Mouse (Mus musculus) right cerebral cortex, adult 18-20 months (tissue): Measurements from ENCODE around the gene Kat6b.
"Not testable (repeated sequence)": the region's sequence is repeated elsewhere in the genome, so short reads cannot be mapped to it uniquely, and the experiment has no call there.

Source experiments
- DNase-seq: peaks from one replicate; pipeline ENCODE4 v3.0.0; 2022; ENCODE audit warnings: mixed read lengths

Kat6b gene

GRCm38 (mm10) chr14:21481231-21481630 is at the start of gene Kat6b:
TSS of gene Kat6b (plus strand) at chr14:21481434.
- DNase-seq: no peak

GRCm38 (mm10) chr14:21433415-21433814 is 47.8 kb upstream of the Kat6b start:
- DNase-seq: no peak

- DNase-seq: no peak
Measured at GRCm38 (mm10) chr14:21433995-21434394, 47.2 kb upstream of the Kat6b start.

- no peak for DNase-seq
Measured at GRCm38 (mm10) chr14:21434686-21435085, 46.5 kb upstream of the Kat6b start.

- no peak for DNase-seq
Measured at GRCm38 (mm10) chr14:21439785-21440184, 41.4 kb upstream of the Kat6b start.

- no peak for DNase-seq
Measured at GRCm38 (mm10) chr14:21440526-21440925, 40.7 kb upstream of the Kat6b start.

DNA sequence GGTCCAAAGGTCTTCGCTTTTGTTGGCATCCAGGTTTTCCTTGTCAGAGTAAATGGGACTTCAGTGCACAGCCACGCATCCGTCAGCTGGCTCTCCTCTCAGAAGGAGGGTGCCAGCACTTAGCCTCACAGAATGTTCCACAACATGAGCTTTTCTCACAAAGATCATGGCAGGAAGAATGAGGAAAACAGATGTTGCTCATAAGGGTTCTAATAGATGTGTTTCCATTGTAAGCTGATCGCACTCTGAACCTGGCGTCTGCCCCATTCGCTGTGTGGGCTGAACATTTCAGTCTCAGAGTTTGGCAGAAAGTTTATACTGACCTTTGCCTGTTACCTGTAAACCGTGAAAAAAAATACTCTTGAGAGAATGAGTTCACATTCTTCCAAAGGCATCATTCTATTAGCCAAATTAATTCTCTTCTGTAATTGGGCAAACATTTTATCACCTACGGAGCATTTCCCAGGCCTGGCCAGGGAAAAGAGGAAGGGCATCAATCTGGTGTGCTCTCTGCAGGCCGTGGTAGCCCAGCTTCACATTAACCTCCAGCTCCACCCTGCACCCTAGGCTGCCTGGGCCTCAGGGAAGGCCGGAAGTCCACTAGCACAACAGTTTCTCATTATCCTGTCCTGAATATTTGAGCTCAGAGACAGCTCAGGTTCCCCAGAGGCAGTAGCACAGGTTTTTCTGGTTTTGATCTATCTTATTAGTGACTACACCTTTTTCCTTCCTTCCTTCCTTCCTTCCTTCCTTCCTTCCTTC is 39.3 kb upstream of the Kat6b start:
- DNase-seq: no peak

- DNase-seq: no peak
Measured at GRCm38 (mm10) chr14:21452581-21452980, 28.7 kb upstream of the Kat6b start.

- DNase-seq: no peak
Measured at GRCm38 (mm10) chr14:21453896-21454295, 27.3 kb upstream of the Kat6b start.

DNA sequence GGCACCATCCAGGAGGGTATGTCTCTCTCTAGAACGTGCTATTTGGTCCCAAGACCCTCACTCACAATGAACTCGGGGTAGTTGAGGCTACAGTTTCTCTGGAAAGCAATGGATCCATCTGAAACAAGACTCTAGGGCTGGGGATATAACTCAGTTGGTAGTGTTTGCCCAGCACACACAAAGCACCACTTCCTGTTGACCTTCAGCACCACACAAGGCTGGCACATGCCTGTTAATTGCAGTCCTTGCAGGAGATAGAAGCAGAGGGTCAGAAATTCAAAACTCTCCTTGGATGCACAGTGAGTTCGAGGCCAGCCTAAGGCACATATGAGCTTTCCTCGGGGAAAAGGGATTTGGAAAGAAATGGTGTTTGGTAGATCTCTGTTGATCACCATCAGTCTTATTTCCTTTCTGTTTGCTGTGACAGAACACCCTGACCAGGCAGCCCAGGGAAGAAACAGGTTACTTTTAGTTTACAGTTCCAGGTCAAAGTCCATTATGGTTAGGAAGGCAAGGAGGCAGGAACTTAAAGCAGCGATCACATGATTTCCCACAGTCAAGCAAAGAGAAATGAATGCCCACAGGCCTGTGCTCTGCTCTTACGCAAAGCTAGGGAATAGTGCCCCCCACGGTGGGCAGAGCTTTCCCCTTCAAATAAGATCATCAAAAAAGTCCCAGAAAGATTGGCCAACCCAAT is 25.4 kb upstream of the Kat6b start:
- DNase-seq: no peak

DNA sequence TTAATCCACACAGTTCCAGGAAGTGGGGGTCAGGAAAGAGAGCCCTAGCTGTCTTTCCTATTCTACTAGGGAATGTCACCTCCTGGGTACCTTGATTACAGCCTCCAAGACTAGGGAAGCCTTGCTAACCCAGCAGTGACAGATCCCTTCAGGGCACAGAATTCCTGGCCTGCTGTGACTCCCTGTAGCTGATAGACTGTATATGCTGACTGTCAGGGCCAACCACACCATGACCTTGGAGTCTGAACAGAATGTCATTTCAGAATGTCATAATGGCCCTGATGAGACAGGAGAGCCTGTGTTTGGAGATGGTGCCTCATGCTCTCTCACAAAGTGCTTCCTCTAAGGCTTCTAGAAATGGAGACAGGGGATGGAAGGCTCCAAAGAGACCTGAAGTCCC is 24.7 kb upstream of the Kat6b start:
- no peak for DNase-seq

DNA sequence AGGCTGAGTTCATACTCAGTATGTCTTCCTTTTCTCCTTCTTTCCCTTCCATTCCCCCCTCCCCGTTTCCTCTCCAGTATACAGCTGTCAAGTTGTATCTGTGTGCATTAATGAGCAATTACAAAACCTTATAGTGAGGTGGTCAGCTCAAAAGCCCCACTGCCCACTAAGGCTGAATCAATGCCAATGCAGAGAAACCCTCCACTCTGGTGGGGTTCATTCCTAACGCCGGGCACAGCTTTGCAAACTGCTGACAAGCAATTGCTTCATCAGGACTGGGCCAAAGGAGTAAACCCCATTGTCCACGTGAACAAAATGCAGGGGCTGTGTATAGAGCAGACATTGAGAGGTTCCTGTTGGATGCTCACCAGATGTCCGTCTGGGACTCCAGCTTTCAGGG is 23.4 kb upstream of the Kat6b start:
- no peak for DNase-seq

DNA sequence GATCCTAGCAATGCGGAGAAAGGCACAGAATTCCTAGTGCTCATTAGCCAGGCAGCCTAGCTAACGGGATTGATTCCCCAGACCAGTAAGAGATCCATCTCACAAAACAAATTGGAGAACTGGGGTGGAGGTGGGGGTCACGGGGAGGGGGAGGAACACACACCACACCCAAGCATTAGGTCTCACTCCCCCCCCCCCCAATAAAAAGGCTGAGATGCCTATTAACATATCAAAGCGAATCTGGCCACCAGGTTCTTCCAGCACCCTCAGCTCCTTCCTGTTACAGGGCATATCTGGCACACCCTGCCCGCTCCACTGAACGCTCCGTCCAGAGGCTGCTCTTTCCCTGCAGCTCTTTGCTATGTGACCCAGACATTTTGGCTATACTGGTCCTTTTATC is 22.5 kb upstream of the Kat6b start:
- no peak for DNase-seq

- DNase-seq: no peak
Measured at GRCm38 (mm10) chr14:21459163-21459562, 22.1 kb upstream of the Kat6b start.

- DNase-seq: no peak
Measured at GRCm38 (mm10) chr14:21462398-21462797, 18.8 kb upstream of the Kat6b start.

DNA sequence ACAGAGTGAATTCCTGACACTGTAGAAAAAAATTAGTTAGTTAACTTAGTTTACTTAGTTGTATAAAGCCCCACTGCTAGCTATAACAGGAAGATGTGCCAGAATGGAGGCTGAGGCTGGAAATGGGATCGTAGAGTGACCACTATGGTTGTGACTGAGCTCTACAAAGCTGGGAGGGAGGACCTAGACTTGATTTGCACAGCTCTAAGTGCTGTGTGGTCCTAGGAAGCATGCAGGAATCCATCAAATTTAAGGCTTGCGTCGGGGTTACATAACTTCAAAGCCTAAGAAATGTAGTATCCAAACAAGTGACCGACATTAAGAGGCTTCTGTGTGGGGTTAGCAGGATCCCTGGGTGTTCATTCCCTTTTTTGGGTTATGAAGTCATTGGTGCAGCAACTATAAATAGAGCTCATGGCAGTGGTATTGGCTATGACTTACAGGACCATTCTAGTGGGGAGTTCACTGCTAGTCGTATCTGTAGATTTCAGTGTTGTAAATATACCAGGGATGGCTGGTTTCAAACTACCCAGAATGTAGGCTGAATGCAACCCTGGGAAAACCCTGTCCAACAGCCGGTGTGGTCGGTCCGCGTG is 18.0 kb upstream of the Kat6b start:
- no peak for DNase-seq

GRCm38 (mm10) chr14:21470386-21470785 is 10.8 kb upstream of the Kat6b start:
- no peak for DNase-seq

GRCm38 (mm10) chr14:21471975-21472374 is 9.3 kb upstream of the Kat6b start:
- no peak for DNase-seq

GRCm38 (mm10) chr14:21474593-21475132 is 6.6 kb upstream of the Kat6b start:
- DNase-seq: not testable (repeated sequence)

DNA sequence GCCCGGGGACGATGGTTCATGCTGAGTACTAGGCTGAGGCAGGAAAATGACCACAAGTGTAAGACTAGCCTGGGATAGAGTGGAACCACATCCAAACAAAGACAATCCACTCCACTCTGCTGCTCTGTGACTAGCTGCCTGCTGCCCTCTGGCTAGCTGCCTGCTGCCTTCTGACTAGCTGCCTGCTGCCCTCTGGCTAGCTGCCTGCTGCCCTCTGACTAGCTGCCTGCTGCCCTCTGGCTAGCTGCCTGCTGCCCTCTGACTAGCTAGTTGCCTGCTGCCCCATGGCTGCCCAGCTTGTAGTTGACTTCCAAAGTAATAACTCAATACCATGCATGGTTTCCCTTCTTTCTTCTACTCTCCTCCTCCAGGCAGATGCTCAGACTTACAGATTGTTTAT is 4.1 kb upstream of the Kat6b start:
- DNase-seq: no peak

- no peak for DNase-seq
Measured at GRCm38 (mm10) chr14:21479566-21479965, 1.7 kb upstream of the Kat6b start.

- DNase-seq: no peak
Measured at GRCm38 (mm10) chr14:21480191-21480590, 1.0 kb upstream of the Kat6b start.

GRCm38 (mm10) chr14:21484199-21484598 is 3.0 kb downstream of the Kat6b start:
- no peak for DNase-seq

- no peak for DNase-seq
Measured at GRCm38 (mm10) chr14:21484693-21485092, 3.5 kb downstream of the Kat6b start.
